Mouse (Mus musculus) gastrocnemius, adult 2 months (tissue): Measurements from ENCODE around the gene Bri3. TPM values are rescaled to one million over a fixed set of nuclear protein-coding genes. Genes with fewer than 3 reads are reported as not detected.

Experiments used
- DNase-seq: peaks from one replicate; pipeline ENCODE4 v3.0.0; 2022
- H3K27ac ChIP-seq: fragments of 200-600 bp; 2 replicates; pipeline ENCODE4 v1.8.1; 2022; ENCODE audit warnings: mild to moderate bottlenecking
- H3K4me3 ChIP-seq: fragments of 200-600 bp; 2 replicates; pipeline ENCODE4 v1.8.1; 2022; ENCODE audit warnings: mild to moderate bottlenecking, moderate library complexity
- CTCF ChIP-seq: fragments of 200-600 bp; IDR thresholded peaks from 2 replicates; pipeline ENCODE4 v1.8.1; 2022; ENCODE audit warnings: antibody characterized with exemption, mild to moderate bottlenecking, moderate library complexity
- intact Hi-C: fragments of 180-260 bp; cut with DNase I; formaldehyde crosslinking; loops from one replicate; pipeline ENCODE4 v1.15.1; 2025
- total RNA-seq, 2 experiments: library from RNA; stranded (reverse); gene quantifications; 2 replicates each; pipeline ENCODE4 v1.2.3; 2021

Gene Bri3
- total RNA-seq, 2 experiments from 2014 or later = 36.4 to 45.7 TPM

DNA sequence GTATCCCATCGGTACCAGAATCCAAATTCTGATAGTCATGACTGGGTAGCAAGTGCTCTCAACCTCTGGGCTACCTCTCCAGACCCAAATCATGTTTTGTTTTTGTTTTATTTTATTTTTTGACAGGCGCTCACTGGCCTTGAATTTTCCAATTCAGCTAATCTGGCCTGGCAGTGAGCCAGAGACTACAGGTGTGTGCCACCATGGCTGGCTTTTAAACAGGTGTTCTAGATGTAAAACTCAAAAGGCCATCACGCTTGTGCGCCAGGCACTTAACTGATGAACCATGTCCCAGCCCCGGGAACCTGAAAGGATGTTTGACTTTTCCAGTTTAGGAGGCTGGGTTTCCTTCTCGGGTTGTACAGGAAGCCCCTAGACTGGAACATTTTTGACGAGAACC is 2.4 kb downstream of the Bri3 start:
- DNase-seq = no peak
- intact Hi-C loops = no loop called here
- TF ChIP-seq CTCF = no peak
- Histone ChIP-seq H3K27ac (no peak overlapping the region), H3K4me3 (no peak overlapping the region)

GRCm38 (mm10) chr5:144247307-144247706 is 3.1 kb downstream of the Bri3 start:
- Histone ChIP-seq H3K4me3 (no peak overlapping the region), H3K27ac (no peak overlapping the region)
- intact Hi-C loops = no loop called here
- no peak for DNase-seq
- no peak for TF ChIP-seq CTCF

DNA sequence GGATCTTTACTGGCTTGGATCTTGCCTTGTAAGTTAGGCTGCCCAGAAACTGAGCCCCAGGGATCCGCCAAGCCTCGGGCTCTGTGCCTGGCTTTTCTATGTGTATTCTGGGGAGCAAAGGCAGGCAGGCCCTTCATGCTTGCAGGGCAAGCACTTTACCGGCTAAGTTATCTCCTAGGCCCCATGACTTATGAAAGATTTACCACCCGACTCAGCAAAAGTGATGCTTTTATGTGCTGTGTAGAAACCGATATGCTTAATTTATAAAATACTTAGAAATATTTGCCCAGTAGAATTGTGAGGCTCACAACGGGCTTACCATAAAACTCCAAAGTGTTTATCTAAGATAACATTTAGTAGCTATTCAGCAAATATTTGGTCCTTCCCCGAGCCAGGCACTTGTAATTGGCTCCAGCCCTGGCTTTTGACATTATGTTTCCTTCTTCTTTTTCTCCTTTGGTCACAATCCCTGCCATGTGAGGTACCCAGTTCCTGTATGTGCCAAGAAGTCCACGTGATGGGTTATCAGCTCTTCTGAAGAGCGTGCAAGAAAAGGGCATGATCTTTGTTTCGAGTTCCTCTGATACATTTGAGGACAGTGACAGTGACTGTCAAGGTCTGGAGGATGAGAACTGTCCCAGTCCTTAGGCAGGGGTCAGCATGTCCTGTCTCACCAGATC is 3.8 kb downstream of the Bri3 start:
- Histone ChIP-seq H3K4me3 (no peak overlapping the region), H3K27ac (0 out of 2 replicates have a peak overlapping the region, but pooled peaks have one; percentile 8)
- intact Hi-C loops = no loop called here
- TF ChIP-seq CTCF = no peak
- DNase-seq = no peak

DNA sequence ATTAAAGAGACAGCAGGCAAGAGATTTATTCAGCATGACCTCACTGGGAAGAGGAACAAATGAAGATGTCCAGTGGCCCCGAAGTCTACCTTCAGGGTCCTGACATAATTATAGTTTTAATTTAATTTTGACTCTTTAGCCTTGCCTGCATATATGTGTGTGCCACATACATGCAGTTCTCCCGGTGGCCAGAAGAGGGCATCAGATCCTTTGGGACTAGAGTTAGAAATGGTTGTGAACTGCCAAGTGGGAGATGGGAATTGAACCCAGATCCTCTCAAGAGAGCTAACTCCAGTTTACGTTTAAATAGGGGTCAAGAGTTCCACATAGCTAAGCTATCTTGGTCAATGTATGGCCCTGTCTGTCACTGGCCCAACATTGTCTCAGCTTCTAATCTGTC is 5.6 kb downstream of the Bri3 start:
- Histone ChIP-seq H3K27ac (no peak overlapping the region), H3K4me3 (no peak overlapping the region)
- peak; percentile 51 for TF ChIP-seq CTCF
- intact Hi-C loops = no loop called here
- no peak for DNase-seq

- Histone ChIP-seq H3K27ac (no peak overlapping the region), H3K4me3 (no peak overlapping the region)
- intact Hi-C loops = no loop called here
- no peak for DNase-seq
- TF ChIP-seq CTCF = no peak
Observed at GRCm38 (mm10) chr5:144251876-144252577, 7.8 kb downstream of the Bri3 start.

DNA sequence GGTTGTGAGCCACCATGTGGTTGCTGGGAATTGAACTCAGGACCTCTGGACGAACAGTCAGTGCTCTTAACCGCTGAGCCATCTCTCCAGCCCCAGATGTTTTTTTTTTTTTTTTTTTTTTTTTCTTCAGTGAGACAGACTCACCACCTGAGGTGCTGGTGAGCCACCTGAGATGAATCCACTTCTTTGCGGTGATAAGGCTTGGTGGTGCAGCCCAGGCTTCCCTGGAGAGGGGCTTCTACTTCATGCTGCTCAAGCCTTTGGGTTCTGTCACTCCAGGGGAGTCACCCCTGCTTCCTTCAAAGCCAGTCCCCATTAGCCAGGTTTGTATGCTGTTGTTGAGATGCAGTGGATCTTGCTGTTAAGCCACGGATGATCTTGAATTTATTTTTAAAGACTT is 9.0 kb downstream of the Bri3 start:
- DNase-seq = no peak
- no peak overlapping the region for H3K27ac ChIP-seq
- H3K4me3 ChIP-seq = no peak overlapping the region
- intact Hi-C loops = no loop called here
- no peak for TF ChIP-seq CTCF

DNA sequence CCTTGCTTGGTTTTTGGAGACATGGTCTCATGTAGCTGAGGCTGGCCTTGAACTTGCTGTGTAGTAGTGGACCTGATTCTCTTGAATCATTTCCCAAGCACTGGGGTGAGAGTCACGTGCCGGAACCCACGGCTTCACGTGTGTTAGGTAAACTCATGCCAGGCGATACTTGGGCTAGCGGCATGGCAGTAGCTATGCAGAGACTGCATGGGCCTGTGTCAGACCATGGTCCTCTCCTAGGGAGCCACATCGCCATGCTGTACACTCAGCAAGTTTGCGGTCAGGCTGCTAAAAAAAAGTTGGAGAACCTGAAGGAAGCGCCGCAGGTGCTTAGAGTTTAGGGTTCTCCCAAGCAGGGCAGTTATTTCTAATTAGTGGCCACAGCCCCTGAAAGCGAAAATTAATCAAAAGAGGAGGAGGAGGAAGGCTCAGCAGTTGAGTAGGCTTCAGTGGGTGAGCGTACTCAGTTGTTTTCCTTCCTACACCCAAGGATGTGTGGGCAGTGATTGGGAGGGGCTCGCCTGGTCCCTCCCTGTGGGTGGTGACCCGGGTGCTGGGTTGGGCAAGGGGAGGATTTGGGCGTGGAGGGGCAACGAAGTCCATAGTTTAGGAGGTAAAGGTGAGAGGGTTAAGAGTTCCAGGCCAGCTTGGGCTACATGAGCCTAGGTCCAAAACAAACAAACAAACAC is 10.0 kb downstream of the Bri3 start:
- Histone ChIP-seq H3K27ac (peak overlapping the region; percentile 93), H3K4me3 (peak overlapping the region; percentile 87)
- DNase-seq = peak; percentile 78
- TF ChIP-seq CTCF = no peak
- intact Hi-C loops = loop anchor here (2.0 kb wide), 1 partner anchor 31 kb away; the partner anchor contains the start of gene Tecpr1

GRCm38 (mm10) chr5:144254811-144255631 is 10.8 kb downstream of the Bri3 start:
- intact Hi-C loops = loop anchor here (2.0 to 5.0 kb wide), 3 partner anchors 32 to 102 kb away; partner anchors contain the start of genes Baiap2l1 and Tecpr1
- peak overlapping the region; percentile 87 for H3K4me3 ChIP-seq
- no peak for TF ChIP-seq CTCF
- peak overlapping the region; percentile 93 for H3K27ac ChIP-seq
- DNase-seq = peak; percentile 92

- Histone ChIP-seq H3K27ac (peak overlapping the region; percentile 93), H3K4me3 (peak overlapping the region; percentile 87)
- DNase-seq = peak; percentile 70
- intact Hi-C loops = loop anchor here (2.0 to 5.0 kb wide), 3 partner anchors 33 to 101 kb away; partner anchors contain the start of genes Baiap2l1 and Tecpr1
- TF ChIP-seq CTCF = peak; percentile 3; the same call in 1 of the 2 replicates
Observed at GRCm38 (mm10) chr5:144255632-144256540, 11.6 kb downstream of the Bri3 start.

DNA sequence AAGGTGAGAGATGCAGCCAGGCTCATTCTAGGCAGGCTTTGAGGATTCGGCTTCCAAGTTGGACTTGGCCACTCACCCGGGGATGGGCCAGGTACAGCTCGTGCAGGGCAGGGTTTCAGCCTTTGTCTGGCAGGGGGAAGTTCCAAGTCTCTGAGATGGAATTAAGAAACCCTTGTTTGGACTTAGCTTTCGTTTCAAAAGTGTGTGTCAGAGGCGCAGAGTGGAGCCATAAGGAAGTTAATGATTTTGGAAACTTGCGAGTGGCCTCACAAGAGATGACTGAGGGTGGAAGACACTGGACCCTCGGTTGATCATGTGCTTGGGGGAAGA is 12.3 kb downstream of the Bri3 start:
- Histone ChIP-seq H3K27ac (peak overlapping the region; percentile 93), H3K4me3 (peak overlapping the region; percentile 87)
- DNase-seq = no peak
- TF ChIP-seq CTCF = no peak
- intact Hi-C loops = loop anchor here (5.0 kb wide), 2 partner anchors 49 to 101 kb away; partner anchors contain the start of gene Baiap2l1

GRCm38 (mm10) chr5:144256888-144257287 is 12.7 kb downstream of the Bri3 start:
- DNase-seq = no peak
- peak overlapping the region; percentile 87 for H3K4me3 ChIP-seq
- intact Hi-C loops = loop anchor here (5.0 kb wide), 2 partner anchors 50 to 100 kb away; partner anchors contain the start of gene Baiap2l1
- peak overlapping the region; percentile 93 for H3K27ac ChIP-seq
- no peak for TF ChIP-seq CTCF
